Mouse (Mus musculus) liver, adult 2 months (tissue): ENCODE measurements around the gene Aadac.

ENCODE experiments used
- CTCF ChIP-seq: fragments of 200-500 bp; IDR thresholded peaks from 2 replicates; pipeline ENCODE4 v1.5.1; 2011; ENCODE audit warnings: low read depth, low read length, control low read depth
- POLR2A ChIP-seq: fragments of 200-500 bp; IDR thresholded peaks from 2 replicates; pipeline ENCODE4 v1.6.1; 2011; ENCODE audit warnings: low read length, control low read depth; ENCODE audit not compliant: insufficient read depth; ENCODE audit errors: extremely low read depth

DNA sequence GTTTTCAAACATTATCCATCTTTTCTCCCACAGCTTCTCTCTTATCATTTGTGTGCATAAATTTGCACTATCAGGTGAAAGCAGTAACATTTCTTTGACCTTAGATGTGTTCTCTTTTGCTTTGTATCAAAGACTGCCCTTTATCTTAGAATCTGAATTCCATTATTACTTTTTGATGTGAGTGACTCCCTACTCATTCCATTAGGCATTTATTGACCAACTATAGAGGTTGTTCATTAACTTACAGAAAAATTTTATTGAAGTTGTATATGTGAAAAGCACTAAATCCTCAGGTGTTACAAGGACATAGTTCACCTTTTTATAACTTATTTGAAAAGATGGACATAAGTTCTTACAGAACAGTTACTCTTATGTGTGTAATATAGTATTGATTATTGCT lies 21.9 kb upstream of the Aadac start:
- TF ChIP-seq CTCF = no peak
- TF ChIP-seq POLR2A = no peak
